Mouse (Mus musculus) lung, postnatal 10 days (tissue): ENCODE measurements around the gene Cbwd1.

Experiments used
- DNase-seq: peaks from one replicate; pipeline ENCODE4 v3.0.0; 2021

Cbwd1 gene

GRCm38 (mm10) chr19:24961172-24961962, at the start of gene Cbwd1:
Cbwd1 (minus strand) TSS chr19:24961610.
- peak; percentile 98 for DNase-seq

- DNase-seq: no peak
These were observed 47.1 kb upstream of the Cbwd1 start for GRCm38 (mm10) chr19:25008509-25008908.

- no peak for DNase-seq
These were observed 45.3 kb upstream of the Cbwd1 start for GRCm38 (mm10) chr19:25006686-25007085.

- DNase-seq: peak; percentile 31
These were observed 42.4 kb upstream of the Cbwd1 start for GRCm38 (mm10) chr19:25003810-25004209.

- DNase-seq: no peak
These were observed 41.4 kb upstream of the Cbwd1 start for GRCm38 (mm10) chr19:25002828-25003227.

GRCm38 (mm10) chr19:25002032-25002431, 40.6 kb upstream of the Cbwd1 start:
- DNase-seq: no peak

- peak; percentile 18 for DNase-seq
These were observed 38.7 kb upstream of the Cbwd1 start for GRCm38 (mm10) chr19:25000153-25000552.

- DNase-seq: peak; percentile 80
These were observed 37.9 kb upstream of the Cbwd1 start, which contains the start of gene Dock8 for GRCm38 (mm10) chr19:24999201-24999886. Dock8 (plus strand) TSS chr19:24999534.

- DNase-seq: no peak
These were observed 37.2 kb upstream of the Cbwd1 start for GRCm38 (mm10) chr19:24998561-24998960.

- DNase-seq: no peak
These were observed 35.6 kb upstream of the Cbwd1 start for GRCm38 (mm10) chr19:24996815-24997704.

- peak; percentile 46 for DNase-seq
These were observed 33.5 kb upstream of the Cbwd1 start for GRCm38 (mm10) chr19:24994900-24995299.

- DNase-seq: no peak
These were observed 32.1 kb upstream of the Cbwd1 start for GRCm38 (mm10) chr19:24993526-24993925.

GRCm38 (mm10) chr19:24990138-24990822, 28.9 kb upstream of the Cbwd1 start:
- no peak for DNase-seq

GRCm38 (mm10) chr19:24988831-24989230, 27.4 kb upstream of the Cbwd1 start:
- peak; percentile 33 for DNase-seq

- no peak for DNase-seq
These were observed 25.9 kb upstream of the Cbwd1 start for GRCm38 (mm10) chr19:24987355-24987754.

- DNase-seq: no peak
These were observed 23.6 kb upstream of the Cbwd1 start for GRCm38 (mm10) chr19:24985045-24985444.

GRCm38 (mm10) chr19:24983857-24984498, 22.6 kb upstream of the Cbwd1 start:
- DNase-seq: no peak

GRCm38 (mm10) chr19:24983050-24983449, 21.6 kb upstream of the Cbwd1 start:
- DNase-seq: no peak

GRCm38 (mm10) chr19:24981294-24981693, 19.9 kb upstream of the Cbwd1 start:
- peak; percentile 81 for DNase-seq

GRCm38 (mm10) chr19:24978852-24979842, 17.7 kb upstream of the Cbwd1 start:
- no peak for DNase-seq

GRCm38 (mm10) chr19:24977991-24978390, 16.6 kb upstream of the Cbwd1 start:
- DNase-seq: no peak
